Mouse (Mus musculus) heart, embryonic 12.5 days (tissue): ENCODE measurements at regions not wholly inside any gene's neighbourhood (a gene's known extent, or its start where the extent isn't known, plus 50 kb on each side); places are given as distances from the start of the nearest gene placed in this dataset.
"Not testable (repeated sequence)": the region's sequence is repeated elsewhere in the genome, so short reads cannot be mapped to it uniquely, and the experiment has no call there.

Experiments
- ATAC-seq: fragments of 200-750 bp; cut with Nextera tagmentation; 2 replicates; pipeline ENCODE4 v1.8.0; 2017; ENCODE audit warnings: moderate TSS enrichment, moderate library complexity; ENCODE audit not compliant: insufficient number of reproducible peaks, low FRiP score
- H3K27ac ChIP-seq: fragments of 300-500 bp; sonication (generic); 2 replicates; pipeline ENCODE4 v1.5.1; 2016; ENCODE audit warnings: mild to moderate bottlenecking, moderate library complexity; ENCODE audit not compliant: poor library complexity, severe bottlenecking
- H3K27me3 ChIP-seq: fragments of 300-500 bp; sonication (generic); replicated peaks from 2 replicates; pipeline ENCODE4 v1.6.1; 2016; ENCODE audit warnings: mild to moderate bottlenecking, moderate library complexity
- H3K36me3 ChIP-seq: fragments of 300-500 bp; sonication (generic); 2 replicates; pipeline ENCODE4 v1.6.1; 2016; ENCODE audit warnings: mild to moderate bottlenecking, moderate library complexity
- H3K4me1 ChIP-seq: fragments of 300-500 bp; sonication (generic); replicated peaks from 2 replicates; pipeline ENCODE4 v1.6.1; 2016; ENCODE audit warnings: mild to moderate bottlenecking
- H3K4me2 ChIP-seq: fragments of 300-500 bp; sonication (generic); 2 replicates; pipeline ENCODE4 v1.6.1; 2016; ENCODE audit warnings: mild to moderate bottlenecking, moderate library complexity
- H3K4me3 ChIP-seq: fragments of 300-500 bp; sonication (generic); 2 replicates; pipeline ENCODE4 v1.5.1; 2016; ENCODE audit warnings: mild to moderate bottlenecking
- H3K9ac ChIP-seq: fragments of 300-500 bp; sonication (generic); 2 replicates; pipeline ENCODE4 v1.6.1; 2016; ENCODE audit warnings: mild to moderate bottlenecking, moderate library complexity
- H3K9me3 ChIP-seq: fragments of 300-500 bp; sonication (generic); replicated peaks from 2 replicates; pipeline ENCODE4 v1.6.1; 2016; ENCODE audit warnings: mild to moderate bottlenecking, moderate library complexity
- WGBS: fragments of 180-500 bp; shearing (Covaris S2); methylation state at CpG from one replicate; pipeline ENCODE4 v1.1.7; 2016; 5-methylcytosine and 5-hydroxymethylcytosine counted together

DNA sequence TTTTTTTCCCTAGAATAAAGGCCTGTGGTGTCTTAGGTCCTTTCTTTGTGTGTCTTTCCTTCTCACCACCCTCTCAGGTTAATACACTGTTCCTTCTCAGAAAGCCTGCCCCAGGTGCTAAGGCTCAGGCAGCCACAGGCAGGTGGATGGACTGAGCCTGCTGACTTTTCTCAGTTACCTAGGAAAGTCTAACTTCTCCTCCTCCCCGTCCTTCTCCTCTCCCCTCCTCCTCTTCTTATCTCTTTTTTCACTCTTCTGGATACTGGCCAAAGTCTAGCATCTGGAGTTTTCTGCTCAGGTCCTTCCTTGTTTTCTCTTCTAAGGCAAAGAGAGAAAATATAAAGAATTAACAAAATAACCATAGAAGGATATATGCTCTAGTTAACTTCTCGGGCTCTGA is 260.5 kb downstream of the Dad1 start:
- Histone ChIP-seq H3K36me3 (no peaks in the 10 kb centered on the region), H3K9ac (no peak overlapping the region), H3K9me3 (no peaks in the 10 kb centered on the region), H3K4me2 (no peak overlapping the region), H3K4me1 (no peaks in the 10 kb centered on the region; the same call in 1 of the 2 replicates), H3K27me3 (no peaks in the 10 kb centered on the region), H3K27ac (no peak overlapping the region), H3K4me3 (no peak overlapping the region)
- no peak for ATAC-seq
- WGBS = 37% methylated on average over 2 of the region's 2 CpGs

DNA sequence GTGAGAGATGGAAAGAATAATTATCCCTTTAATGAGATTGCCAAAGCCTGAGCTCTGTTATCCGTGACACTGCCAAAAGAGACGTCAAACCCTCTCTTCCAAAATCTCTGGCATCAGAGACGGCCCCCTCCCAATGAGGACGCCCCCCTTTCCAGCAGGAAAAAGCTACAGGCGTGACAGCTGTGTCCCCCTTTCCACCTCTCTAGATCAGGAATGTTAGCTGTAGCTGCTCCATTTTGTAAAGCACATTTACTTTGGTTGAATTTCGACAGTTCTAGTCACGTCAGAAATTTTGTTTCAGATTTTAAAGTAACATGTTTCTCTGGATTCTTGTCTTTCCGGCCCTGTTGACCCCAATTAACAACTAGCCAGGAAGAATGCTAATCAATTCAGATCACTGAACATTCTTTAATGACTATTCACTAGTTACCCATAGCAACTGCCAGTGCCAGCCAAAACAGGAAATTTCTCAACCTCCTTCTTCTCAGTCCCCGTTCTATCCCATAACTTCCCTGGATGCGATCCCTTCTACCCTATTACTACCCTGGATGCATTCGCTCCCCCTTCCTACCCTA is 261.1 kb downstream of the Dad1 start:
- Histone ChIP-seq H3K27me3 (no peaks in the 10 kb centered on the region), H3K9me3 (no peaks in the 10 kb centered on the region), H3K36me3 (no peaks in the 10 kb centered on the region), H3K4me3 (no peak overlapping the region), H3K9ac (no peak overlapping the region), H3K4me1 (no peaks in the 10 kb centered on the region; the same call in 1 of the 2 replicates), H3K4me2 (no peak overlapping the region), H3K27ac (no peak overlapping the region)
- no peak for ATAC-seq
- 55% methylated on average over 11 of the region's 11 CpGs for WGBS

DNA sequence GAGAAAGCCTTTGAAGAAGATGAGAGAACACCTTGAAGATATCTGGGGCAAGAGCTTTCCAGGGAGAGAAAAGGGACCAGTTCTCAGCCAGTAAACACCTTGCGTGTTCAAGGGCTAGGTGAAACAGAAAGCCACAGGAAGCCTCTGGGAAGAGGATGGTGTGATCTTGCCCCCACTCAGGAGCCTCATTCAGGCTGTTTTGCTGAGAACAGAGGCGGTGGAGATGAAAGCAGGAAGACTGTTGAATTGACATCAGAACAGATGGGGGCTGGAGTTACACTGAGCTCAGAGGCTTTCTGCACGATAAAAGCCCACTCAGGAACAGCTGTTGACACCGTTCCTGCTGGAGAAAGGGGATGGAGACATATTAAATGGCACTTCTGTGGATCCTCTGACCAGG is 262.5 kb downstream of the Dad1 start:
- H3K4me1 ChIP-seq = no peaks in the 10 kb centered on the region; the same call in 1 of the 2 replicates
- no peak overlapping the region for H3K27ac ChIP-seq
- no peak overlapping the region for H3K4me2 ChIP-seq
- H3K4me3 ChIP-seq = no peak overlapping the region
- ATAC-seq = no peak
- 26% methylated on average over 4 of the region's 4 CpGs for WGBS
- no peak overlapping the region for H3K9ac ChIP-seq
- H3K36me3 ChIP-seq = no peaks in the 10 kb centered on the region
- no peaks in the 10 kb centered on the region for H3K27me3 ChIP-seq
- H3K9me3 ChIP-seq = no peaks in the 10 kb centered on the region

- no peaks in the 10 kb centered on the region for H3K36me3 ChIP-seq
- H3K9ac ChIP-seq = no peak overlapping the region
- no peaks in the 10 kb centered on the region for H3K27me3 ChIP-seq
- no peak for ATAC-seq
- no peak overlapping the region for H3K4me3 ChIP-seq
- H3K27ac ChIP-seq = no peak overlapping the region
- 68% methylated on average over 5 of the region's 5 CpGs for WGBS
- H3K9me3 ChIP-seq = no peaks in the 10 kb centered on the region
- no peak overlapping the region for H3K4me2 ChIP-seq
- H3K4me1 ChIP-seq = no peaks in the 10 kb centered on the region
Observed at GRCm38 (mm10) chr14:53980771-53981170, 273.1 kb downstream of the Dad1 start.

DNA sequence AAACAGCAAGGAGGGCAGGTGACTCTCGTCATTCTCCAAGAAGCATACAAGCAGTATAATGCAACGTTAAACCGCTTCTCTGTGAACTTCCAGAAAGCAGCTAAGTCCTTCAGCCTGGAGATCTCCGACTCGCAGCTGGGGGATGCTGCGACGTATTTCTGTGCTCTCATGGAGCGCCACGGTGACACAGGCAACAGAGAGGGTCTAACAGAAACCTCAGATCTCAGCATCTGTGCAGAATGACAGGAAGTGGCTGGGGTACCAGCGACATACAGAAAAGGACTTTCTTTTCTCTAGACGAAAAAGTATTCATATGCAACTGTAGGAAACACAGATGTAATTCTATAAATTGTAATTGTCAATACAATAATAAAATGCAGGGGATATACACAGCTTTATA is 292.5 kb downstream of the Dad1 start:
- not testable (repeated sequence) for H3K4me2 ChIP-seq, H3K9ac ChIP-seq, H3K36me3 ChIP-seq, H3K4me1 ChIP-seq, H3K27me3 ChIP-seq, ATAC-seq, H3K9me3 ChIP-seq, H3K27ac ChIP-seq, H3K4me3 ChIP-seq
- WGBS = 67% methylated on average over 10 of the region's 11 CpGs

- H3K4me1 ChIP-seq = peaks cover 4% of the 10 kb centered on the region; the same call in 1 of the 2 replicates
- no peaks in the 10 kb centered on the region for H3K36me3 ChIP-seq
- H3K27me3 ChIP-seq = no peaks in the 10 kb centered on the region
- H3K27ac ChIP-seq = no peak overlapping the region
- H3K4me3 ChIP-seq = no peak overlapping the region
- ATAC-seq = no peak
- no peak overlapping the region for H3K9ac ChIP-seq
- WGBS = 28% methylated on average over 7 of the region's 7 CpGs
- no peak overlapping the region; the same call in 1 of the 2 replicates for H3K4me2 ChIP-seq
- no peaks in the 10 kb centered on the region for H3K9me3 ChIP-seq
Observed at GRCm38 (mm10) chr14:53960779-53961178, 293.1 kb downstream of the Dad1 start.

- not testable (repeated sequence) for H3K9ac ChIP-seq, H3K36me3 ChIP-seq, H3K27ac ChIP-seq, H3K4me2 ChIP-seq, H3K4me3 ChIP-seq, ATAC-seq, H3K4me1 ChIP-seq, H3K9me3 ChIP-seq, H3K27me3 ChIP-seq
- WGBS = 95% methylated on average over 29 of the region's 29 CpGs
Observed at GRCm38 (mm10) chr14:53935791-53936231, 318.1 kb downstream of the Dad1 start.

DNA sequence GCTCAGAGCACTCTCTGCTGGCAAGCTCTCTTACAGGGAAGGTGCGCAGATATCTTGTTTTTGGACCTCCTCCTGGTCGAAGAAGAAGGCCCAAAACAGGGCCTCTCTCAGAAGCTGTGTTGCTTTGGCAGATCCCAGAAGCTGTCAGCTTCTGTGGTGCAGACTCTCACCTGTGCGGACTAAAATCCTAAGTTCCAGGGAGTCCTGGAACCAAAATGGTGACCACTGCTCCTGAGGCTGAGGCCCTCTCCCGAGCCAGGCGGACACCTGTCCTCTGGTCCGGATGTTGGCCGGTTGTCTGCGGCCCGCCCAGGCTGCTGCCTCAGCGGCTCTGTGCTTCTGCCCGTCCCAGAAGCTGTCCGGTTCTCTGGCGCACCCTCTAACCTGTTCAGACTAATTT is 318.6 kb downstream of the Dad1 start:
- 90% methylated on average over 12 of the region's 13 CpGs for WGBS
- H3K4me1 ChIP-seq, H3K27me3 ChIP-seq: not testable (repeated sequence)

GRCm38 (mm10) chr14:53910871-53911270 is 343.0 kb downstream of the Dad1 start:
- Histone ChIP-seq H3K4me3 (no peak overlapping the region), H3K27ac (no peak overlapping the region), H3K27me3 (no peaks in the 10 kb centered on the region), H3K9me3 (no peaks in the 10 kb centered on the region), H3K9ac (no peak overlapping the region), H3K4me1 (no peaks in the 10 kb centered on the region), H3K4me2 (no peak overlapping the region), H3K36me3 (no peaks in the 10 kb centered on the region)
- 66% methylated on average over 1 of the region's 1 CpGs for WGBS
- ATAC-seq = no peak

More for the DNA sequence above, 318.6 kb downstream of the Dad1 start:
- H3K27ac ChIP-seq, H3K4me2 ChIP-seq, H3K4me3 ChIP-seq, H3K9me3 ChIP-seq, ATAC-seq, H3K9ac ChIP-seq, H3K36me3 ChIP-seq: not testable (repeated sequence)

DNA sequence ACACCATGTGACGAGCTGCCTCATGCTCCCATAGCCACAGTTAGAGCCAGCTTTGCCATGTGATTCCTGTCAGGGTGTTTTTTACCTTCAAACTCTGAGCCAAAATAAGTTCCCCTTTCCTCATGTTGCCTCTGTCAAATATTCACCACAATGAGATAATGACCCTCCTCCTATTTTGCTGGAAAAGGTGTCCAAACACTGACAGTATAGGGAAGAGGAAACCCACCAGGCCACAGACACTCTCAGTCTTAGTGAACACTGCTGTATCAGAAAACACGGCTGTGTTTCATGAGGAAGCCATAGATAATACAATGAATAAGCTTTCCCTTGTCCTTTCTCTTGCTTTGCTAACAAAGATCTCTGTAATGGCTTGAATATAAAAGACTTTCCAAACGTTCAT is 349.3 kb downstream of the Dad1 start:
- WGBS = 48% methylated on average over 3 of the region's 3 CpGs
- H3K4me2 ChIP-seq = no peak overlapping the region
- H3K27me3 ChIP-seq = no peaks in the 10 kb centered on the region
- H3K4me1 ChIP-seq = no peaks in the 10 kb centered on the region
- no peaks in the 10 kb centered on the region for H3K9me3 ChIP-seq
- ATAC-seq = no peak
- no peak overlapping the region for H3K4me3 ChIP-seq
- H3K36me3 ChIP-seq = no peaks in the 10 kb centered on the region
- H3K9ac ChIP-seq = no peak overlapping the region
- no peak overlapping the region for H3K27ac ChIP-seq

- 85% methylated on average over 1 of the region's 1 CpGs for WGBS
- H3K27me3 ChIP-seq = no peaks in the 10 kb centered on the region
- no peaks in the 10 kb centered on the region for H3K9me3 ChIP-seq
- no peak overlapping the region for H3K27ac ChIP-seq
- H3K36me3 ChIP-seq = no peaks in the 10 kb centered on the region
- H3K4me1 ChIP-seq = no peaks in the 10 kb centered on the region
- no peak for ATAC-seq
- H3K4me2 ChIP-seq = no peak overlapping the region
- no peak overlapping the region for H3K4me3 ChIP-seq
- H3K9ac ChIP-seq = no peak overlapping the region
Observed at GRCm38 (mm10) chr14:53901103-53901502, 352.8 kb downstream of the Dad1 start.

DNA sequence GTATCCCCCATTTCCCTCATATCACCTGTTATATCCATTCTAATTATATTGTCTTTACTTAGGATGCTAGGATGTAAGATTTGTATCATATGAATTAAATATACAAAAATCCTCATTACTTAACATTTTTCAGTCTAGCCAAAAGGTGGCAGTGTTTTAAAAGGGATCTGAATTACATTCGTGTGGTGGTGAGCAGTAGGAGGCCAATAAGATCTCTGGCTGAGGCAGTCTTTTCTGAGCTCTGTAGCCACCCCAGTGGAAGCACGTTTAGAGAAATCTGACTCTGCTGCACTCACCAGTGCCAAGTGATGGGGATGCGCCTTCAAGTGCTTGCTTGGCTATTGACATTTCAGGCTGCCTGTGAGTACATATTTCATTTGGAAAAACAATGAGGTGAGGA is 372.6 kb downstream of the Dad1 start:
- H3K36me3 ChIP-seq = no peaks in the 10 kb centered on the region
- no peak overlapping the region for H3K4me3 ChIP-seq
- no peak overlapping the region for H3K4me2 ChIP-seq
- H3K9me3 ChIP-seq = no peaks in the 10 kb centered on the region
- H3K4me1 ChIP-seq = peaks cover 4% of the 10 kb centered on the region
- H3K27me3 ChIP-seq = no peaks in the 10 kb centered on the region; the same call in 1 of the 2 replicates
- ATAC-seq = no peak
- no peak overlapping the region for H3K27ac ChIP-seq
- no peak overlapping the region for H3K9ac ChIP-seq
- 10% methylated on average over 3 of the region's 3 CpGs for WGBS
